Mouse (Mus musculus): ENCODE results near the gene Rims3. TPM values are rescaled to one million over a fixed set of nuclear protein-coding genes. Genes with fewer than 3 reads are reported as not detected.

Gene Rims3
- polyA plus RNA-seq, 1 experiment from 2014 or later = 0.51 TPM

DNA sequence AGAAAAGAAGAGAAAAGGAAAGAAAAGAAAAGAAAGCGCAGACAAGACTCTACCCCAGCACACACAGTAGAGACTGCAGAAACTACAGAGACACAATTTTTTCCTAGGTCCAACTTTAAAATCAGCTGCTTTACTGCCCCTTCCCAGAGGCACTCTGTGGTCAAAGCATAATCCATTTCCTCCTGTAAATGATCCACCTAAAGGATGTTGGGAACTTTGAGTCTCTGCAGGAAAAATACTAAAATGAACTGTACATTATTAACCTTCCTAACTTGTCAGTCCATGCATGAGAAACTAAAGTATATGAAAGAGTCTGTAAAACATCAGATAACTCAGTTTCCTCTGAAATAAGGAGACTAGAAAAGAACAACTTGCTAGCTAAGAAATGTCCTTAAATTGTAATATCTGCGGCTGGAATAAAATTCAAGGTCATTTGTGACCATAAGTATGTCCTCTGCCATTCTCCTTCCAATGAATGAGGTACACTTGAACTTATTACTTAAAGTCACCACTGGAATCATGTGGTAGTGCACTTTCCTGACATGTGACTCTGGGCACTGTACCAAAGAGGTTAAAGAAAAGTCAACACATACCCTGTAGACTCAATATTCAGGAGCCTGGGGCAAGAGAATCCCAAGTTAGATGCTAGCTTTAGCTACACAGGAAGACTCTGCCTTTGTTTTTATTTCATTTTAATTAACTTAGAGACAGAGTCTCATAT, 32.3 kb upstream of the Rims3 start:
- H3K4me1 ChIP-seq = peaks cover 70% of the 10 kb centered on the region
- no peaks in the 10 kb centered on the region for H3K9me3 ChIP-seq
- no peak overlapping the region for H3K9ac ChIP-seq
- H3K27ac ChIP-seq (replicated peaks) = 0 out of 2 replicates have a peak overlapping the region, but pooled peaks have one; percentile 9
- no peak for ATAC-seq (ENCODE audit: extremely low read depth, insufficient number of reproducible peaks, low FRiP score, low TSS enrichment)
- 90% methylated on average over 2 of the region's 2 CpGs for WGBS
- H3K4me2 ChIP-seq = no peak overlapping the region
- no peak overlapping the region for H3K4me3 ChIP-seq
- H3K27me3 ChIP-seq (replicated peaks) = no peaks in the 10 kb centered on the region
- peaks cover 8% of the 10 kb centered on the region; the same call in 1 of the 2 replicates for H3K36me3 ChIP-seq

GRCm38 (mm10) chr4:120825100-120825553, 29.5 kb upstream of the Rims3 start:
- peak overlapping the region; percentile 92 for H3K4me2 ChIP-seq
- peaks cover 45% of the 10 kb centered on the region for H3K4me1 ChIP-seq
- WGBS = under 1% methylated on average over 44 of the region's 53 CpGs
- H3K27me3 ChIP-seq (replicated peaks) = no peaks in the 10 kb centered on the region
- H3K9ac ChIP-seq = peak overlapping the region; percentile 99
- H3K27ac ChIP-seq (replicated peaks) = peak overlapping the region; percentile 100
- ATAC-seq (ENCODE audit: extremely low read depth, insufficient number of reproducible peaks, low FRiP score, low TSS enrichment) = peak; percentile 94
- H3K9me3 ChIP-seq = no peaks in the 10 kb centered on the region
- peak overlapping the region; percentile 85 for H3K4me3 ChIP-seq
- peaks cover 8% of the 10 kb centered on the region; the same call in 1 of the 2 replicates for H3K36me3 ChIP-seq

- H3K9me3 ChIP-seq = no peaks in the 10 kb centered on the region
- peak overlapping the region; percentile 92 for H3K4me2 ChIP-seq
- peak overlapping the region; percentile 85 for H3K4me3 ChIP-seq
- ATAC-seq (ENCODE audit: extremely low read depth, insufficient number of reproducible peaks, low FRiP score, low TSS enrichment) = peak; percentile 94
- H3K4me1 ChIP-seq = peaks cover 39% of the 10 kb centered on the region
- H3K27me3 ChIP-seq (replicated peaks) = no peaks in the 10 kb centered on the region
- peak overlapping the region; percentile 100 for H3K27ac ChIP-seq (replicated peaks)
- H3K9ac ChIP-seq = peak overlapping the region; percentile 99
- WGBS = under 1% methylated on average over 48 of the region's 55 CpGs
- H3K36me3 ChIP-seq = peaks cover 8% of the 10 kb centered on the region; the same call in 1 of the 2 replicates
Observed at GRCm38 (mm10) chr4:120825577-120826326, 28.9 kb upstream of the Rims3 start.

DNA sequence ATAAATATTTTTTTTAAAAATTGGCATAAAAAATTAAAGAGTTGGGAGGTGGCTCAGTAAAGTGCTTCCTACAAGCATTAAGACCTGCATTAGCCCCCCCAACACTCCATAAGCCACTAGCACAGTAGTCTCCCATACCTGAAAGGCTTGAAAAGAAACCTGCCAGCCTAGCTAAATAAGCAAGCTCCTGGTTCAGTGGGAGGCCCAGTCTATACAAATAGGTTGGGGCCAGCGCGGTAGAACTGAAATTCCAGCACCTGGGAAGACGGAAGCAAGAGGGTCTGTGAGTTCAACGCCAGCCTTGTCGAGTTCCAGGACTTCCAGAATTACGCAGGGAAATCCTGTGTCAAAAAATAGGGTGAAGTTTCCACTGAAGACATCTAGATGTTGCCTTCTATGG, 28.2 kb upstream of the Rims3 start:
- Histone ChIP-seq H3K27ac (replicated peaks) (peak overlapping the region; percentile 100), H3K36me3 (peaks cover 8% of the 10 kb centered on the region; the same call in 1 of the 2 replicates), H3K4me2 (peak overlapping the region; percentile 92), H3K9me3 (no peaks in the 10 kb centered on the region), H3K4me3 (peak overlapping the region; percentile 85), H3K9ac (peak overlapping the region; percentile 99; the same call in 1 of the 2 replicates), H3K27me3 (replicated peaks) (no peaks in the 10 kb centered on the region), H3K4me1 (peaks cover 38% of the 10 kb centered on the region)
- no peak for ATAC-seq (ENCODE audit: extremely low read depth, insufficient number of reproducible peaks, low FRiP score, low TSS enrichment)
- WGBS = 92% methylated on average over 6 of the region's 6 CpGs

DNA sequence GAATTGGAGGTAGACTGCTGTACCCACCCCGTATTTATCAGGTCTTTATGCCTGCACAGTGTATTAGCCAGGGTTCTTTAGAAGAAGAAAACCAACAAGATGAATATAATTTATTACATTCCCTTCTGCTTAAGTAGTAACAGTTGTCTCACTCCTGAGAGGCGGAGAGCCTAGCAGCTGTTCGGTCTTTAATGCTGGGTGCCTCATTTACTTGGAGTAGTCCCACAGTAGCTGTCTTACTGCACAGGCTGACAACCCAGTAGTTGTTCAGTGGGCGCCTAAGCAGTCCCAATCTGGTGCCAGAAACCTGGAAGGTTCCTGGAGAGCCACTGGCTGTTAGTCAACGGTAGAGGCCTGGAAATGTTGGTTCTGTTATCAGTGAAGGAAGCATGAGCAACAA, 23.8 kb upstream of the Rims3 start:
- no peaks in the 10 kb centered on the region for H3K27me3 ChIP-seq (replicated peaks)
- no peaks in the 10 kb centered on the region for H3K9me3 ChIP-seq
- no peak overlapping the region for H3K27ac ChIP-seq (replicated peaks)
- 56% methylated on average over 5 of the region's 5 CpGs for WGBS
- no peak overlapping the region for H3K9ac ChIP-seq
- ATAC-seq (ENCODE audit: extremely low read depth, insufficient number of reproducible peaks, low FRiP score, low TSS enrichment) = no peak
- peaks cover 6% of the 10 kb centered on the region for H3K4me1 ChIP-seq
- no peaks in the 10 kb centered on the region for H3K36me3 ChIP-seq
- H3K4me2 ChIP-seq = no peak overlapping the region
- no peak overlapping the region for H3K4me3 ChIP-seq

- no peak within 1 kb of the TSS for H3K4me2 ChIP-seq
- WGBS = 78% methylated on average over 4 of the region's 4 CpGs
- ATAC-seq (ENCODE audit: extremely low read depth, insufficient number of reproducible peaks, low FRiP score, low TSS enrichment) = no peak
- H3K4me3 ChIP-seq = no peak within 1 kb of the TSS
- peaks cover 2% of the 10 kb centered on the region for H3K4me1 ChIP-seq
- H3K9me3 ChIP-seq = no peaks in the 10 kb centered on the region
- H3K36me3 ChIP-seq = no peaks in the 10 kb centered on the region
- H3K9ac ChIP-seq = no peak within 1 kb of the TSS
- no peaks in the 10 kb centered on the region for H3K27me3 ChIP-seq (replicated peaks)
- no peak within 1 kb of the TSS for H3K27ac ChIP-seq (replicated peaks)
Observed at GRCm38 (mm10) chr4:120831472-120831871, 23.1 kb upstream of the Rims3 start, which contains the start of gene Nfyc. TSS of gene Nfyc (minus strand) at chr4:120831572.

- Histone ChIP-seq H3K36me3 (no peaks in the 10 kb centered on the region), H3K4me1 (no peaks in the 10 kb centered on the region; the same call in 1 of the 2 replicates), H3K4me3 (no peak overlapping the region), H3K27ac (replicated peaks) (no peak overlapping the region), H3K4me2 (no peak overlapping the region), H3K9me3 (no peaks in the 10 kb centered on the region), H3K9ac (no peak overlapping the region), H3K27me3 (replicated peaks) (peaks cover 40% of the 10 kb centered on the region)
- ATAC-seq (ENCODE audit: extremely low read depth, insufficient number of reproducible peaks, low FRiP score, low TSS enrichment) = no peak
- WGBS = 80% methylated on average over 3 of the region's 3 CpGs
Observed at GRCm38 (mm10) chr4:120841342-120841741, 13.3 kb upstream of the Rims3 start.

GRCm38 (mm10) chr4:120844423-120845082, 10.1 kb upstream of the Rims3 start:
- H3K4me1 ChIP-seq = no peaks in the 10 kb centered on the region; the same call in 1 of the 2 replicates
- no peak overlapping the region for H3K4me2 ChIP-seq
- peaks cover 64% of the 10 kb centered on the region for H3K27me3 ChIP-seq (replicated peaks)
- no peak overlapping the region for H3K9ac ChIP-seq
- no peak overlapping the region for H3K27ac ChIP-seq (replicated peaks)
- 37% methylated on average over 7 of the region's 7 CpGs for WGBS
- H3K4me3 ChIP-seq = no peak overlapping the region
- no peaks in the 10 kb centered on the region for H3K36me3 ChIP-seq
- no peak for ATAC-seq (ENCODE audit: extremely low read depth, insufficient number of reproducible peaks, low FRiP score, low TSS enrichment)
- H3K9me3 ChIP-seq = no peaks in the 10 kb centered on the region

DNA sequence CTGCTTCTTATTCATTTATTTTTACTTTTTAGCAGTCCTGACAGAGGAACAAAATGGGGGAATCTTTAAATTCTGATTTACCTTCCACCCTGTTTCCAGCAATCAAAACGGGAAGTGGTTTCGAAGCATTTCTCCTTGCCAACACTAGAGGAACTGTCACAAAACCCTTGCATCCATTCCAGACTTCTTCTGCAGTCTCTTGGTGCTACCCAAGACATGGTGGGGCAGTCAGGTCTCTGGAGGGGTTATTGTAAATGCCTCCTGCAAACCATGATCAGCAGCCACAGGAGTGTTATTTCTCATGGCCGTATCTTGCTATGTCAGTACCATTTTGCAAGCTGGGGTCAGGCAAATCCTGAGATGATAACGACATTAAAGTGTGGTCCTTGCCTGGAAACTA, 9.5 kb upstream of the Rims3 start:
- Histone ChIP-seq H3K4me2 (no peak overlapping the region), H3K4me1 (no peaks in the 10 kb centered on the region; the same call in 1 of the 2 replicates), H3K27me3 (replicated peaks) (peaks cover 69% of the 10 kb centered on the region), H3K27ac (replicated peaks) (no peak overlapping the region), H3K9ac (no peak overlapping the region), H3K4me3 (no peak overlapping the region), H3K36me3 (no peaks in the 10 kb centered on the region), H3K9me3 (no peaks in the 10 kb centered on the region)
- ATAC-seq (ENCODE audit: extremely low read depth, insufficient number of reproducible peaks, low FRiP score, low TSS enrichment) = no peak
- 64% methylated on average over 4 of the region's 4 CpGs for WGBS

DNA sequence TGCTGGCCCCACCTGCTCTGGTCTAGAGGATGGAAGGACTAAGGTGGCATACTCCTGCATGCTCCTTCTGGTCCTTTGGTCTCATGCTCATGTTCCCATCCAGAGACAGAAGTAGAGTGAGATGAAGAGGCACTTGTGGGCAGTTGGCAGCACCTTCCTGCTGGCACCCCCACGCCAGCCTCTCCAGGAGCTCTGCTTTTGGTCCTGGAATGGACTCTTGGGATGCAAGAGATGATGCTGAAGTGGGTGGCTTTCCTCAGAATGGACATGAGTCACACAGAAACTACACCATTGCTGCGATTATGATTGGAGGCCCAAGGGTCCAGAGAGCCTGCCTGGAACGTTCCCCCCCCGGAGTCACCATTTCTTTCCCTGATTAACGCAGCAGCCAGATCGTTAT, 5.7 kb upstream of the Rims3 start:
- H3K4me2 ChIP-seq = no peak overlapping the region
- WGBS = 64% methylated on average over 6 of the region's 6 CpGs
- H3K9ac ChIP-seq = no peak overlapping the region
- no peaks in the 10 kb centered on the region; the same call in 1 of the 2 replicates for H3K4me1 ChIP-seq
- no peak overlapping the region for H3K4me3 ChIP-seq
- peaks cover 85% of the 10 kb centered on the region for H3K27me3 ChIP-seq (replicated peaks)
- no peaks in the 10 kb centered on the region for H3K36me3 ChIP-seq
- no peak overlapping the region for H3K27ac ChIP-seq (replicated peaks)
- no peaks in the 10 kb centered on the region for H3K9me3 ChIP-seq
- ATAC-seq (ENCODE audit: extremely low read depth, insufficient number of reproducible peaks, low FRiP score, low TSS enrichment) = no peak

DNA sequence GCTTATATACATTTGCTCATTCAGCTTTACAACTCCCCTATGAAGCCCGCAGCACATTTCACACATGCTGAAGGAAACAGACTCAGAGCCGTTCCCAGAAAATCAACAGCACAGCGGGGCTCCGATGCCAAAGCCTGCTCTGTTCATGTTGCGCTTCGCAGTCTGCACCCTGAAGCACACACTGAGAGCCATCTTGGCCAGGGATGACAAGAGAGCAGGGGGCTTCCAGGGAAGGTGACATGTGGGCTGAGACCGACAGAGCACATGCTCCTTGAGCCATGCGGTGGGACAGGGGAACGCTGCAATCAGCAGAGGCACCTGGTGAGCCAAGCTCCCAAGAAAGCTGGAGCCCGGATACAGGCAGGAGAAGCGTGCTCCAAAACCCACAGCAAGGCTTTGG, 5.2 kb upstream of the Rims3 start:
- H3K27ac ChIP-seq (replicated peaks) = no peak overlapping the region
- H3K4me3 ChIP-seq = no peak overlapping the region
- WGBS = 62% methylated on average over 11 of the region's 11 CpGs
- H3K9me3 ChIP-seq = no peaks in the 10 kb centered on the region
- H3K36me3 ChIP-seq = no peaks in the 10 kb centered on the region
- no peak overlapping the region for H3K4me2 ChIP-seq
- H3K4me1 ChIP-seq = no peaks in the 10 kb centered on the region; the same call in 1 of the 2 replicates
- ATAC-seq (ENCODE audit: extremely low read depth, insufficient number of reproducible peaks, low FRiP score, low TSS enrichment) = no peak
- peaks cover 86% of the 10 kb centered on the region for H3K27me3 ChIP-seq (replicated peaks)
- no peak overlapping the region for H3K9ac ChIP-seq
